Mouse (Mus musculus): ENCODE results near the gene Wfdc11.
"Not testable (repeated sequence)": the region's sequence is repeated elsewhere in the genome, so short reads cannot be mapped to it uniquely, and the experiment has no call there.

Gene Wfdc11

DNA sequence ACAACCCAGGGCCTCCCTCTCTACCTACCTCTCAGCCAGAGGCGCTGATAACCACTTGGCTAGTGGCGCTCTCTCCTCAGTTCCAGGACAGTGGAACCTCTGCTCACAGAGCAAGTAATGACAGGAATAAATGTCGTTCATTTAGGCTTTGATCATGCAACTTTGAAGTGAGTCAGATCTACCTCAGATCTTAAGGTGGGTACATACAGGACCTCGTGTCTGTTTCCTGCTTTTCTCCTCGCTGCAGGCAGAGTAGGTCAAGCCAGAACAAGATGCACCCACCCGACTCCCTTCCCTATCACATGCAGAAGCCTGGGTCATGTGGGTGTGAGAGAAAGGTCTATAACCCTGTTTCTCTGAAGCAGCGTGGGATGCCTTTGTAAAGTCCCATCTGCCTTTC is at the start of gene Wfdc11:
Gene Wfdc11 (minus strand): TSS at position 101 of the 400 bp plus-strand sequence.
- no peak for DNase-seq (ENCODE audit: low read depth, low spot score)

DNA sequence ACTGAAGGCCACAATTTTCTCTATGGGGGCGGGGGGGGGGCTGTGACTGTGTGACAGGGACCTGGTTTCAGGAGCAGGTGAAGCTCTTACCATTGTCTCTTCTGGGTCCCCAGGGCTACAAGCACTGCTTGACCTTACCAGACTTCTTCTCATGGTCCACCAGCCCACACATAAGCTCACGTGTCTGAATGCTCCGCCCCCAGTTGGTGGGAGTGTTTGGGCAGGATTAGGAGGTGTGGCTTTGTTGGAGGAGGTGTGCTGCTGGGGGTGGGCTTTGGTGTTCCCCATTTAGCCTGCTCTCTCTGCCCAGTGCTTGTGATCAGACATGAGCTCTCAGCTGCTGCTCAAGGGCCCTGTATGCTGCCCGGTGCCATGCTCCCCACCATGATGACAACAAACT is 49.4 kb upstream of the Wfdc11 start:
- peak; percentile 74 for DNase-seq (ENCODE audit: low read depth, low spot score)

DNA sequence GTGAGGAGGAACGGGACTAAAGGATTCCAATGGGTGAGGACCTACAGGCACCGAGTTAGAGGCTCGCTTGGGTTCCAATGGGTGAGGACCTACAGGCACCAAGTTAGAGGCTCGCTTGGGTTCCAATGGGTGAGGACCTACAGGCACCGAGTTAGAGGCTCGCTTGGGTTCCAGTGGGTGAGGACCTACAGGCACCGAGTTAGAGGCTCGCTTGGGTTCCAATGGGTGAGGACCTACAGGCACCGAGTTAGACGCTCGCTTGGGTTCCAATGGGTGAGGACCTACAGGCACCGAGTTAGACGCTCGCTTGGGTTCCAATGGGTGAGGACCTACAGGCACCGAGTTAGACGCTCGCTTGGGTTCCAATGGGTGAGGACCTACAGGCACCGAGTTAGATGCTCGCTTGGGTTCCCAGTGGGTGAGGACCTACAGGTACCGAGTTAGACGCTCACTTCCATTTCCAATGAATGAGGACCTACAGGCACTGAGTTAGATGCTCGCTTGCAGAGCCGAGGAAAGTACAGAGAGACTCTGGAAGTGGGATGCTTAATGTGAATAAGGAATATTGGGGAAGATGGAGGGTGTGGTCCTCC is 42.4 kb upstream of the Wfdc11 start:
- not testable (repeated sequence) for DNase-seq (ENCODE audit: low read depth, low spot score)

DNA sequence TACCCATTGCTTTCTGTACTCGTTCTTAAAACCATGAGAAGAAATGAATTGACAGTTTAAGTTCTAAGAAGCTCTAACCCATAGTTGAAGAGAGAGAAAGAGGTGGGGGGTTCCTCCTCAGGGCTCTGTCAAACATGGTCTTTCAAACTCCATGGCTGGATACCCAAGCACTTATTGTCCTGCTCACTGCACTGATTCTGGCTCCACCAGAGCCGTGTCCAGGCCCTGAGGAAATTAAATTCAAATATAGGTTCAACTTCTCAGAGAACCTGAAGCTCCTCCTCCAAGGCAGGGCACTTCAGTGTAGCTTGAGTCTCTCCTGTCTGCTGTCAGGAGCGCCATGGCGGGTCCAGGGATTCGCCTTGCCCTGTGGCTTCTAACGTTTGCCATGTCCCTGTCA is 41.1 kb upstream of the Wfdc11 start, which contains the start of gene Spint5:
Gene Spint5 (plus strand): TSS at position 301 of the 400 bp plus-strand sequence.
- no peak for DNase-seq (ENCODE audit: low read depth, low spot score)

DNA sequence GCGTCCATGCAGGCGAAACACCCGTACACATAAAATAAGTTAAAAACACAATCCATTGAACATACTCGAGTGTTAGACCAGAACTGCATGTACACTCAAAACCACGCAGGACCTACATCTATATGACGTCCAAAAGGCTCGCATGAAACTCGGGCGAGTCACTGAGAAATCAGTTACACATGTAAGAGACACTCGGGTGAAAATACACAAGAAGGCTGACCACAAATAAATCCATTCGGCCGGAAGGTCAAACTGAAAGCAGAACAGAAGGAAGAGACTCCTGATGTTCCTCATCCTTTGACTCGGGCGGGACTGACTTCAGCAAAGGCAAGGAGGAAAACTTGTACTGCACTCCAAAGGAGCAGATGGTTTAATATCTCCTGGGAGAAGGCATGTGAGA is 32.1 kb upstream of the Wfdc11 start:
- DNase-seq (ENCODE audit: low read depth, low spot score), result peak; percentile 39

DNA sequence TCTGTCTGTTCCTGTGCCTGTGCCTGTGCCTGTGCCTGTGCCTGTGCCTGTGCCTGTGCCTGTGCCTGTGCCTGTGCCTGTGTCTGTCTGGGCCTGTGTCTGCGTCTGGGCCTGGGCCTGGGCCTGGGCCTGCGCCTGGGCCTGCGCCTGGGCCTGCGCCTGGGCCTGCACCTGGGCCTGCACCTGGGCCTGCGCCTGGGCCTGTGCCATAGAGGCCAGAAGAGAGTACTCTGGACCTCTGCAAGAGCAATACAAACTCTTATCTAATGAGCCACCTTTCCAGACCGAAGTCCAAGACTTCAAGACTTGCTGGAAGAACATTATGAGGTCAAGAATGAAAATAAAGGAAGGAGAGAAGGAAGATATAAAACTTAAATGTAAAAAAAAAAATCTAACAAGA is 31.4 kb upstream of the Wfdc11 start:
- peak; percentile 59 for DNase-seq (ENCODE audit: low read depth, low spot score)

DNA sequence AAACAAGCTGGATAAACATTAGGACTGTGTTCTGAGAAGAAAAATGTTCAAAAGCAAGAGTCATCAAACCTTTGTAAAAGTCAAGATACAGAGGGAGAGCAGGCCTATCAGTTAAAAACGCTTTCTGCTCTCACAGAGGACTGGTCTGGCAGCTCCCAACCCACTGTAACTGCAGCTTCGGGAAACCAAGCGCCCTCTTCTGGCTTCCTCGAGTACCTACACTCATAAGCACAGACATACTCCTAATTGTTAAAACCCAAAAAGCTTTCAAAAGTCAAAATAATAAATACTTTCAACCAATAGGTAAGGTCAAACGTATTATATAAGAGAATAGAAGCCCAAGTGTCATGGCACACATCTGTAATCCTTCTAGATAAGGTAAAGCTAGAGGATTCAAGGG is 30.3 kb upstream of the Wfdc11 start:
- peak; percentile 50 for DNase-seq (ENCODE audit: low read depth, low spot score)

DNA sequence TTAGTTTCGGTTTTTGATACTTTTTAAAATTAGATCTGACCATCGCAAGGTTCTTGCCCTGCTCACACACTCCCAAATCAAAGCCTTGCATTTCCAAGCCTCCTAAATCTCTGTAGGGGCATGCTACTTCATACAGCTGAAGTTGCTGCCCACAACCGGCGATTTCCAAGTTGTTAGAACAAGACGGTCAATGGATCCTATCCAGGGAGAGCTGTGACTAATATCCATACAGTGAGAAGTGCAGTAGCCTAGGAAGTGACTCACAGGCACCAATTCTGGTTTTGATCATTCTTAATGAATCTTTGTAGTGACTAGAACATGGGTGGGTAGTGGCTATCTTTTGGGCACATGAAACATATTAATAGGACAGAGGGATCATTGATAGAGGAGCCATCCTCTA is 27.9 kb upstream of the Wfdc11 start:
- no peak for DNase-seq (ENCODE audit: low read depth, low spot score)

DNA sequence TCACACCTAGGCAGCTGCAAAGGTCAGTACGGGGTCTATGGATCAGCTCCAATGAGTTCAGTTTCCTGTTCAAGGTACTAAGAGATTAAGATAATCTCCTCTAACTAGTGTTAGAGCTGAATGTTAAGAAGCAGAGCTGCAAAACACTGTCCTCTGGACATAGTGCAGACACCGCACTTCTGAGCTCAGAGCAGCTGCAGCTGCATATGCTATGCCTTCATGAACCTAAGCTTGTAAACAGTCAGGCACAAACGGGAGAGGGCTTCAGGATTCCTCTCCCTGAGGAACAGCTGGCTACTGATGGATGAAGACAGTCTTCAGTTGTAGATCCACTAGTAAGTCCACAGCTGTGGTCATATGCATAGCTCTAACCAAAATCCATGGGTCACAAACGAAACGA is 27.1 kb upstream of the Wfdc11 start:
- DNase-seq (ENCODE audit: low read depth, low spot score), result no peak

DNA sequence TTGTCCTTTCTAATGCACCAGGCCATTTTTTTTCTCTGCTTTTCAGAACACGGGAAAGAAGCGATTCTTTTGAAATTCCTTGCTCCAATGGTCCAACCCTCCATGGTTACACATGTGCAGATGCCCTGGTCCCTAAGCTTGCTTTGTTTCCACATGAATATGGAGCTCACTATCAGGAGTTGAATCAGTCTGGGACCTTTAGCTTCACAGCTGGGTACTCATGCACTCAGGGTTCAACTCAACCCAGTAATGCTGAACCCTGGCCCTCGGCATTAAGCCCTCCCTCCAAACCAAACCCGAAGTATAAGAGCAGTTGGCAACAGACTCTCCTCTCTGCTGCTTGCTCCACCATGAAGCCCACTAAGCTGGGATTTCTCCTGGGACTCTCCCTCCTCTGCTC is 24.3 kb upstream of the Wfdc11 start, which contains the start of gene Spint4:
Gene Spint4 (plus strand): TSS at position 301 of the 400 bp plus-strand sequence.
- DNase-seq (ENCODE audit: low read depth, low spot score), result peak; percentile 31

DNA sequence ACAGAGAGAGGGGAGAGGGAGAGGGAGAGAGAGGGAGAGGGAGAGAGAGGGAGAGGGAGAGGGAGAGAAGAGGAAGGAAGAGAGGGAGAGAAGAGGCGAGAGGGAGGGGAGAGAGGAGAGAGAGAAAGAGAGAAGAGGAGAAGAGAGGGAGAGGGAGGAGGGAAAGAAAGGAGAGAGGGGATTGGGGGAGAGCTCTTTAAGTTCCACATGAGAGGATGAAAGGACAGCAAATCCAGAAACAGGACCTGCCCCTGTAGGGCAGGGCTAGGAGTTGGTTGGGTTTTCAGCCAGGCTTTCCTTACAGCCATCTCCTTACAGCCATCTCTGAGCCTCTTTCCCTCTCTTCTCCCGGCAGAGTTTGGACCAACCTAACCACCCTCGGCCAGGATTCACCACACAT is 10.9 kb upstream of the Wfdc11 start, which contains the start of gene Wfdc13:
Gene Wfdc13 (plus strand): TSS at position 301 of the 400 bp plus-strand sequence.
- DNase-seq (ENCODE audit: low read depth, low spot score), result no peak

DNA sequence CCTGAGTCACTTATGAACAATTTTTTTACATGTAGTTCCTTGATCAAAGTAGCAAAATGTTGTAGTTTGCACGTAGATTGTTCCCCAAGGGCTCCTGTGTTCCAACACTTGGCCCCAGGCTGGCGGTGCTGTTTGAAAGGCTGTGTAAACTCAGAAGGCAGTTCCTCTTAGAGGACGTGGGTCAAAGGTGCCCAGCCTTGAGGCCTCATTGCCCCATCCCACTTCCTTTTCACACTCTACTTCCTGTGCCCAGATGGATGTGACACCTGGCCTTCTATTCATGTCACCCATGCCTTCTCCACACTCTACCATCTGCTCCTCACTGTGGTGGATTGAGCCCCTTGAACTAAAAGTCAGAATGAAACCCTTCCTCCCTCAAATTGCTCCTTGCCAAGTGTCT is 6.0 kb upstream of the Wfdc11 start:
- no peak for DNase-seq (ENCODE audit: low read depth, low spot score)

DNA sequence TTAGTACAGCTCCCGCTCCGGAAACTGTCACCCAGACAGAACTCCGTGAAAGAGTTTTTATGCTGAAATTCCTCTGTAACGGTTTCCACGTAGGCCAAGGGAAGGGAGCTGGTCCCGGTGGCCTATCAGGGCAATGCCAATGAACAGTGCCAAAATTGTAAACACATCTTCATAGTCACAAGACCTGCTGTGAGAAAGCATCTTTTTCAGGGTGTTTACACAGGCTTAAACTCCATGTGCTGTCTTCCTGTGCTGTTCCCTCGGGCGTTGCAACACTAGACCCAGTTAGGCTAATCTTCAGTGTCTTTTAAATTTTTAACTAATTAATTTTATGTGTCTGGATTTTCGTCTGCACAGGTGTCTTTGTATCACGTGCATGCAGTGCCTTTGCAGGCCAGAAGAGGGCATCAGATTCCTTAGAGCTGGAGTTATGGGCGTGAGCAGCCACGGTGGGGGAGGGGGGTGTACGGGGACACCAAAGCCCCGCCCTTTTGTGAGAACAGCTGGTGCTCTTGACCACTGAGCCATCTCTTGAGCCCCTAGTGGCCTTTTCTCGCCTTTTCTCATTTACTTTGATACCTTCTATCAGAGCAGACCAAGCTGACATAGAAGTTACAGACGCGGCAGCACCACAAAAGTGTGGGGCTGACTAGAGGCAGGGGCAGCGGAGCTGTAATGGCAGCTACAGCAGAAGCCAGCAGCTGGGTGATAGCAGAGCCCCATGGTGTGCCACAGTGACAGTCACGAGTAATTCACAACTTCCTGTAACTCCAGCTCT is 5.2 kb upstream of the Wfdc11 start:
- peak; percentile 82 for DNase-seq (ENCODE audit: low read depth, low spot score)

DNA sequence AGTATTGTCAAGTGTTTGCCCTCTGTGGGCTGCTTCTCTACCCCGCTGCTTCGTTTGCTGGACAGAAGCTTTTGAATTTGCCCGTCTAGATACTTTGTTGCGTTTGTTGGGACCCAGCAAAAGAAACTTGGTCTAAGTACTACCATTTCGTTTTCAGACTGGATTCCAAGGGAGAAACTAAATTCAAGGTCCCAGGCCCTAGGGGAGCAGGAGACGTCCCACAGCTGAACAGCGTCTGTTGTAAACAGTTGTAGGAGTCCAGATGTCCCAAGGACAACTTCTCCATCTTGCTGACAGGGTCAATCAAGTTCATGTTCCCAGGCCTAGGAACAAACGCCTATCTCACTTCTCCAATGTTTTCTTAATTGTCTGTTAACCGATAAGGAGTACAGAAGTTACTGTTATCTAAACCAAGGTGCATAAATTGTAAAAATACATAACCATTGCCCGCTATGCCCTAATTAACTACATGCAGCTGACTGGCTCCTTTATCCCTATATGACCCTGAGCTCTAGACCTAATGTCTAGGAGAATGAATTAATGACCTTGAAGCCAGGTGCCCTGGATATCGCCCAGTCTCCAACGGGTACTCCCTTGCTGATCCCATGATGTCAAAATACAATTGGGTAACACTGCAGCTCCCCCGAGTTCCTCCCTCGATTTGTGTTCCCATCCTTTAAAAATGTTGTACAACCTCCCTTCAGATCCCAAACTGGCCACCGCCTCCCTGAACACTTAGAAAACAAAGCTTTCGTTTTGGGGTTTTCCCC is 3.2 kb upstream of the Wfdc11 start:
- no peak for DNase-seq (ENCODE audit: low read depth, low spot score)

DNA sequence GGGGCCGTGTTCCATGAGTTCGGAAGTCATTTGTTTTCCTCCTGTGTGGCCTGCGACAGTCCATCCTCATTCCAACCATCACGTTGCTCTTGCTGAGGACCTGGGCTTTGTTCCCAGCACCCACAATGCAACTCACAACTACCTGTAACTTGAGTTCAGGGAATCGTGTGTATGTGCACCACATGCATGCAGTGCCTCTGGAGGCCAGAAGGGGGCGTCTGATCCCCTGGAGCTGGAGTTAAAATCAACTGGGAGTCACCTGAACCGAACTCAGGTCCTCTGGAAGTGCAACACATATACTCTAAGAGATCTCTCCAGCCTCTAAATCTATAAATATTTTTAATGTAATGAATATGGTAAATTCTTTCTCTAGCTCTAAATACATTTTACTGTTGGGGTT is 2.2 kb upstream of the Wfdc11 start:
- peak; percentile 64 for DNase-seq (ENCODE audit: low read depth, low spot score)

DNA sequence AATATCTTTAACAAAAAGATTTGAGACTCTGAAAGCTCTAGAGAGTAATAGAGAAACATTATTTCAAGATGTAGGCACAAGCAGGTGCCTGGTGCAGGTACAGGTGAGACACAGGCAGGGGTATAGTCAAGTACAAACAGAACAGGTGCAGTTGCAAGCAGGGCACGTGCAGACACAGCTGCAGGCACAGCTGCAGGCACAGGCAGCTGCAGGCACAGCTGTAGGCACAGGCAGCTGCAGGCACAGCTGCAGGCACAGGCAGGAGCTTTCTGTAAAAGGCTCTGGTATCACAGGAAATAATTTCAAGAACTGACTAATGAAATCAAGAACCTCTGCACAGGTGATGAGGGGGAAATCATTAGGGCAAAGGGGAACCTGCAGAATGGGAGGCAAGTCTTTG is 2.9 kb downstream of the Wfdc11 start:
- no peak for DNase-seq (ENCODE audit: low read depth, low spot score)

DNA sequence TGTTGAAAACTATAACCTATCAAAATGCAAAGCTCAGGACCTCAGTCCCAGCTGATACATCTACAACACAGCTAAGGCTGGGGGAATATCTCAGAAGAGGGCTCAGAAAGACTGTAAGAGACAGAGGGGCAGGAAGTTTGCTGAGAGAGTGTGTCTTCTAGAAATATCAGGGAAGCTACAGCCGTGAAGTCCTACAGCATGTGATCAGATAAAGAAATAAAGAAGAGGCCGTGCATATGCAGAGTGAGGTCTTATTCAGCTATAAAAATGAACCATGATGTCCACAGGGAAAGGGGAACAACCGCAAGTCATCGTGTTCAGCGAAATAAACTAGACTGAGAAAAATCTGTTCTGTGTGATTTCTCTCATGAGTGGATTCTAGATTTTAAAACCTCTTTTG is 3.6 kb downstream of the Wfdc11 start:
- DNase-seq (ENCODE audit: low read depth, low spot score), result no peak

DNA sequence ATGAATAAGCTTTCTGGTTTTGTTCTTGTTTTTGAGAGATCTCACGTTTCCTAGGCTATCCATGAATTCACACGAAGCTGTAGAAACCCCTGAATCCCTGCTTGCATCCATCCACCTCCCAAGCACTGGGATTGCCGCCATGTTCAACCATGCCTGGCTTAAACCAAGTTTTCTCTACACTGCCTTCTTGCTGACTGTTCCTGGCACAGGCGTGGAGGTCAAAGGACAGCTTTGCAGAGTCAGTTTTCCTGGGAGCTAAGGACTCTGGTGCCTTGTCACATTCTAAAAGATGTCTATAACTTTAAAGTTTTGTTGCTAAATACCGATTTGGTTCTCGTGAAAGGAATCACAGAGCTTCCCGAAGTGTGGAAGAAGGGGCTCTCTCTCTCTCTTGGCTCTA is 9.0 kb downstream of the Wfdc11 start:
- no peak for DNase-seq (ENCODE audit: low read depth, low spot score)

DNA sequence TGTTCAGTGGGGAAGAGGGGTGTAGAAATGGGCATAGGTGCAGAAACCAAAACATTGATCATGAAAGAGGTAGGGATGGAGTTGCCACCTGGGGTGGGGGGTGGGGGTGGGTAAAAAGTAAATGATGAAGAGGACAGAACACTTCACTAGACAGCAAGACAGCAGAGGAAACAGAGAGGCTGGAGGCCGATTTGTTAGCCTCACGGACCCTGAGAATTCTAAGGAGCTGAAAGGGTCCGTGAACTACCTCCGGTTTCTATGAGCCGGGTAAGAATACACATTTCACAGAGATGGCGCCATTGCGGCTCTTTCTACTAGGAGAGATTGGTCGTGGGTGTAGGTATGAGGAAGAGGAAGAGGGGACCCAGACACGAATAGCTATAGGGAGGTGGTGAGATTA is 17.4 kb downstream of the Wfdc11 start, which contains the start of gene Wfdc9:
Gene Wfdc9 (minus strand): TSS at position 101 of the 400 bp plus-strand sequence.
- DNase-seq (ENCODE audit: low read depth, low spot score), result no peak

DNA sequence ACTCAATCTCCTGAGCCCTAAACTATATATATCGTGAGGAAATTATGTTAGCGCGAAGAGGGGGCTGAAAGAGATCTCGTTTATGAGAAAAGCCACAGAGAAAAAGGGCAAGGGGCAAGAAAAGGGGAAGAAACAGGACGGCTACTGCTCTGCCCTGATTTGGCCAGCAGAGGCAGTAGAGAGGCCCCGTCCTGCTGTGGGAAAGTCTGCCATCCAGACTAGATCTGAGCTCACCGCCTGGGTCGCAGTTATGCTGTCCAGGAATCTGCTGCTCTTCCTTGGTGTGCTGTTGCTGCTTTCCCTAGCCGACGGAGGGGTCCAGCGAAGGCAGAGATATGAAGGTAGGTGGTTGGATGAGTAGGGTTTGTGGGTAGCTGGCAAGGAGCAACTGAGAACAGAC is 18.0 kb downstream of the Wfdc11 start, which contains the start of gene Wfdc10:
Gene Wfdc10 (plus strand): TSS at position 189 of the 400 bp plus-strand sequence.
- peak; percentile 81 for DNase-seq (ENCODE audit: low read depth, low spot score)

DNA sequence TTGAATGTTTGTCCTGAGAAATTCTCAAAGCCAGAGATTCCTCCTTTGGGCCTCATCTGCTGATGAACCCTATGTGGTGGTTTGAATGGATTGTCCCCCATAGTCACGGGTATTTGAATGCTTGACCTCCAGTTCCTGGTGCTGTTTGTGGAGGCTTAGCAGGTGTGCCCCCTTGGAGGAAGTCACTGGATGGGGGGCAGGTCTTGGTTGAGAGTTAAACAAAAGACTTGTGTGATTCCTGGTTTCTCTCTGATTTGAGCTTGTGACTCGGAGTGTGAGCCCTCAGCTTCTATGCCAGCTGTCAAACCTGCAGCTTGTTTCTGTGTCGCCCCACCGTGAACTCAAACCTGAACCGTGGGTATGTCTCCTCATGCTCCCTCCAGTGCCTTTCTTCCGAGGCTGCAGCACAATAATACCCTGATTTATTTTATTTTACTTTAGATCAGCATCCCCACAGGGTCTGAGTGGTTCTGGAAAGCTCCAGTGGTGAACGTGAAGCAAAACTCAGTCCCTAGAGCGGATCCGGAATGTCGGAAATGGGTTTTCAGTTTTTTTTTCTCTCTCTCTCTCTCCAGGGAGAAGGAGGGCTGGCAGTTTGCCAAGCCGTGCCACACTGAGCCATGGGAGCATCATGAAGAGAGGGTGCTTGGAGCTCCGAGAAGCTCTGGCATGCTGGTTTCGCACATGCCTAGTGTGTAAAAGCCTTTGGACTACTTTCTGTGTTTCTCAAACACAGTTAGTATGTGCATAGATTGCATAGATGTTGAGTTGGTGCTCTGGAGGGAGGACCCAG is 31.8 kb downstream of the Wfdc11 start:
- DNase-seq (ENCODE audit: low read depth, low spot score), result peak; percentile 42

Measured in R1 (cell line).